Mouse (Mus musculus) adrenal gland, adult 18-20 months (tissue): ENCODE results near the gene Tmem258. TPM values are rescaled to one million over a fixed set of nuclear protein-coding genes. Genes with fewer than 3 reads are reported as not detected.
"Not testable (repeated sequence)": the region's sequence is repeated elsewhere in the genome, so short reads cannot be mapped to it uniquely, and the experiment has no call there.

ENCODE experiments used
- DNase-seq, 2 experiments: peaks; one replicate each; pipeline ENCODE4 v3.0.0; 2021 to 2022; ENCODE audit warnings: low spot score in 2 of 2
- long read RNA-seq, 2 experiments: library from polyadenylated mRNA; stranded (forward); transcript quantifications; one replicate each; pipeline ENCODE4 v2.0.0; 2021
- total RNA-seq, 2 experiments: library from RNA; stranded (reverse); gene quantifications; 1 replicate in 1 of 2; 2 replicates in 1 of 2; pipeline ENCODE4 v1.2.3; 2021

The Tmem258 gene
- total RNA-seq, result 100 to 1,000 TPM; 139 to 159 TPM
- long read RNA-seq, experiment 1, transcript Tmem258-201 (4 exons, 606 nt), result major isoform, 32 of 42 reads
- long read RNA-seq, experiment 1, partial matches to known transcripts, result 4 of 42 reads
- long read RNA-seq, experiment 1, other reads (novel, unspliced or antisense), result 5 of 42 reads
- long read RNA-seq, experiment 2, transcript Tmem258-201 (4 exons, 606 nt), result major isoform, 192 of 220 reads
- long read RNA-seq, experiment 2, partial matches to known transcripts, result 15 of 220 reads
- long read RNA-seq, experiment 2, other reads (novel, unspliced or antisense), result 11 of 220 reads

GRCm38 (mm10) chr19:10203848-10204615 lies at the start of gene Tmem258, which contains the start of gene Fen1:
Gene Tmem258, plus strand, starts transcription at chr19:10204014.
Gene Fen1, minus strand, starts transcription at chr19:10204169.
- peak; percentile 87 to 88 for DNase-seq

- DNase-seq, result no peak
Measured at GRCm38 (mm10) chr19:10157725-10158124, 46.1 kb upstream of the Tmem258 start.

- DNase-seq, result no peak
Measured at GRCm38 (mm10) chr19:10163896-10164295, 39.9 kb upstream of the Tmem258 start.

GRCm38 (mm10) chr19:10165928-10166327 lies 37.9 kb upstream of the Tmem258 start:
- not testable (repeated sequence) for DNase-seq

GRCm38 (mm10) chr19:10167112-10167511 lies 36.7 kb upstream of the Tmem258 start:
- DNase-seq, result no peak

- no peak for DNase-seq
Measured at GRCm38 (mm10) chr19:10167951-10168350, 35.9 kb upstream of the Tmem258 start.

- no peak for DNase-seq
Measured at GRCm38 (mm10) chr19:10168441-10168840, 35.4 kb upstream of the Tmem258 start.

- no peak for DNase-seq
Measured at GRCm38 (mm10) chr19:10169179-10169578, 34.6 kb upstream of the Tmem258 start.

- not testable (repeated sequence) for DNase-seq
Measured at GRCm38 (mm10) chr19:10169692-10170330, 34.0 kb upstream of the Tmem258 start.

GRCm38 (mm10) chr19:10170466-10170865 lies 33.3 kb upstream of the Tmem258 start:
- no peak for DNase-seq

- no peak for DNase-seq
Measured at GRCm38 (mm10) chr19:10171359-10171758, 32.5 kb upstream of the Tmem258 start.

- DNase-seq, result no peak
Measured at GRCm38 (mm10) chr19:10171846-10172245, 32.0 kb upstream of the Tmem258 start.

GRCm38 (mm10) chr19:10173116-10173718 lies 30.6 kb upstream of the Tmem258 start:
- no peak for DNase-seq

GRCm38 (mm10) chr19:10173844-10174539 lies 29.8 kb upstream of the Tmem258 start:
- no peak for DNase-seq

- DNase-seq, result no peak
Measured at GRCm38 (mm10) chr19:10174956-10175355, 28.9 kb upstream of the Tmem258 start.

- no peak for DNase-seq
Measured at GRCm38 (mm10) chr19:10176477-10176876, 27.3 kb upstream of the Tmem258 start.

GRCm38 (mm10) chr19:10176941-10177372 lies 26.9 kb upstream of the Tmem258 start:
- DNase-seq, result no peak

GRCm38 (mm10) chr19:10181225-10181624 lies 22.6 kb upstream of the Tmem258 start:
- peak in 1 of 2 experiments; percentile 1 for DNase-seq

GRCm38 (mm10) chr19:10182142-10182541 lies 21.7 kb upstream of the Tmem258 start:
- no peak for DNase-seq

- DNase-seq, result peak; percentile 88 to 89
Measured at GRCm38 (mm10) chr19:10182670-10183298, 21.0 kb upstream of the Tmem258 start, which contains the start of gene Fads1. Gene Fads1, plus strand, starts transcription at chr19:10182888.
